Mouse (Mus musculus) brain, adult 2 months (tissue): ENCODE data around the gene Ucn2.
A peak's percentile ranks its signal among the peaks of the same experiment; 100 is the strongest.

Experiments
- DNase-seq: peaks from one replicate; pipeline ENCODE4 v3.0.0; 2011; ENCODE audit warnings: low read depth, low spot score

Ucn2 gene

DNA sequence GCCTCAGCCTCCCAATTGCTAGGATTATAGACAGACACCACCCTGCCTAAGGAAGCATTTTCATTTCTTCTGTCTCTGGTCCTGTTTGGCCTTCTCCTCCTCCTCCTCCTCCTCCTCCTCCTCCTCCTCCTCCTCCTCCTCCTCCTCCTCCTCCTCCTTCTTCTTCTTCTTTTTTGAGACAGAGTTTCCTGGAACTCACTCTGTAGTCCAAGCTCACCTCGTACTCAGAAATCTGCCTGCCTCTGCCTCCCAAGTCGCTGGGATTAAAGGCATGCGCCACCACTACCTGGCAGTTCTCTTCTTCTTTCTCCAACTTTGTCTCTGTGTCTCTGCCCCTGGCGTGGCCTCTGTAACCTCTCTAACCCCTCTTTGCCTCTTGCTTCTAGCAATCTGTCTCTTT is at the start of gene Ucn2:
TSS of gene Ucn2 (plus strand) at position 301 of the 400 bp plus-strand sequence.
- no peak for DNase-seq

DNA sequence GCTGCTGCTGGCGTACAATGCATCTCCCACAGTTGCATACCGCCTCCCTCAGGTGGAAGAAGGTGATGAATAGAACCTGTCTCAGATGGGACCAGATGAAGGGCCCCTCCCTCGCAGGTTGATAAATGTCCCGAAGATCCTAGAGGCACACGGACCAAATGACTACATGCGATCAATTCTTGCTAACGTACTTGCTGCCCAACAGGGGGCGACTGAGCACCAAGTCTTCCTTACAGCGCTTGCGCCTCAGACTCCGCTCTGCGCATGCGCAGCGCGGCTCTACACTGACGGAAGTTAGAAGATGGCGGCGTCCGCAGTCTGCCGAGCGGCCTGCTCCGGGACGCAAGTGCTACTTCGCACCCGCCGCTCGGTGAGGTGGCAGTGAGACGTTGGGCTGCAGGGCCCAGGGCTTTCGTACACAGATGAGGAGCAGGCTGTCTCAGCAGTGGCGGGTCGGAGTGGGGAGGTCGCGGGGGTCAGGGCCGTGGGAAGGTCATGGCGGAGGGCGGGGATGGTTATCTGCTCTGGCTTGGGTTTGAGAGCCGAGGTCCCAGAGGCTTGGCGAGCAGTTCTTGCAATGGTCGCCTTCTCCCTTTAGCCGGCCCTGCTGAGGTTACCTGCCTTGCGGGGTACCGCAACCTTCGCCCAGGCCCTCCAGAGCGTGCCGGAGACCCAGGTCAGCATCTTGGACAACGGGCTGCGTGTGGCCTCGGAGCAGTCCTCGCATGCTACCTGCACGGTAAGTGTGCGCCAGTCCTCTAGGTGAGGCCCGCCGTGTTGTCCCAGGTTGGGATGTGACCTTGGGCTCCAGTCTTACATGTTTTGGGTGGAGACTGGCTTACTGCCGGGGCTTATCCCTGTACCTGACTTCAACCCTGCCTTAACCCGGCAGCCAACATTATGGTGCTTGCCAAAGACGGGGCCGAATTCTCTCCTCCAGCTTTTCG is 49.1 kb upstream of the Ucn2 start, which contains the start of gene Uqcrc1:
TSS of gene Uqcrc1 (plus strand) at position 216 of the 947 bp plus-strand sequence.
- peak; percentile 98 for DNase-seq

DNA sequence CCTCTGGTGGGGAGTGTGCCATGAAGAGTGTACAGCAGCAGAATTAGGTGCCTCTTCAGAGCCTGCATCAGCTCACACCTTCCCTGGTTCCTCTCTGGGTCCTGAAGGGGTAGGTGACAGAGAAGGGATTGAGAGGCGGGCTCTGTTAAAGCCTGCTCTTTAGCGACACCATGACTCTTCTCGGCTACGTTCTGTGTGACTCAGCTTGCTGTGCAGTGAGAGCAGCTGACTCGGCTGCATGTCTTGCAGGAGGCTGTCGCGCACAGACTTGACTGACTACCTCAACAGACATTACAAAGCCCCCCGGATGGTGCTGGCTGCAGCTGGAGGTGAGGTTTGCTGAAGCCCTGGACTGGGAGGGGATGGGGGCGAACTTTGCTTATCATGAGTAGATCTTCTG is 40.7 kb upstream of the Ucn2 start:
- peak; percentile 80 for DNase-seq

DNA sequence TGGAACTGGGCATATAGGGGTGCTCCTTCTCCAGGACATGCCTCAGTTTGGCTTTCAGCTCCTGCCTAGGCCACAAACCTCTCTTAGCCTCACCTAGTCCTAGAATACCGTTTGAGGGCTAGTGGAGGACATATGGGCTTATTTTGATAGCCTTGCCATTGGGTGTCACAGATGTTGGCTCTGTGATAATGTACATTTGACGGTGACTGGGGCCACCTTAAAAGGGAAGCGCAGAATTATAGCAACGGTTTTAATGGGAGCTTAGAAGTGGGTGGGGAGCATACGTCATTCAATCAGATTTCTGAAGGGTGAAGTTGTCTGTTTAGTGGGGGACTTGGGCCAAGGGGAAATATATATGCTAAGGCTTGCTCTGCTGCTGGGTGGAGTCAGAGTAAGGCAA is 40.2 kb upstream of the Ucn2 start:
- DNase-seq = no peak

DNA sequence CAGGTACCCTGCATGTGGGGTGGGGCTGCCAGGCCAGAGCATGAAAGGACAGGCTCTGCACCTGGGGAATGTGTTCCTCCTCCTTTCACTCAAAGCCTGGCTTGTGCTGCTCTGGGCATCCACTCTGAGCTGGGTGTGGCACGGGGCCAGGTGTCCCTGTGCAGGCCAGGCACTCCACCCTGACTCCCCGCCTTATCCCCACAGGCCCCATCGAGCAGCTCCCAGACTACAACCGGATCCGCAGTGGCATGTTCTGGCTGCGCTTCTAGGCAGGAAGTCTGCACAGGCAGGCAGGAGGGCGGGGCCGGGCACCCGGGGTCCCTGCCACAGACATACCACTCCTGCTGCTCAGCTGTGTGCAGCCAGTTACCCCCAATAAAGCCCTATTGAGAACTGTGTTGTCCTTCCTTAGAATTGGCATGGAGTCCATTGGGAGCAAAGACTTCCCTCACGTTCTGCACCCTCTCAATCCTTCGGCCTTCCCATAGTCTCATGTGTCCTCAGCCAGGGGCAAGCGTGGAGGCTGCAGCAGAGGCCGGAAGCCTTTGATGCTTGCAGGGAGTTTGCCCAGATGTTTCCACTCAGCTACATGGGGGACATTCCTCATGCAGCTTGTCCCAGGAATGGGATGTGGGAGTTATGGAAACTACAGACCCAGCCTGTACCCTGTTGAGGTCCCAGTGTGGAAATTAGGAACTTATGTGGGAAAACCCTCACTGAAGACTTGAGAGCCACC is 36.4 kb upstream of the Ucn2 start:
- no peak for DNase-seq

DNA sequence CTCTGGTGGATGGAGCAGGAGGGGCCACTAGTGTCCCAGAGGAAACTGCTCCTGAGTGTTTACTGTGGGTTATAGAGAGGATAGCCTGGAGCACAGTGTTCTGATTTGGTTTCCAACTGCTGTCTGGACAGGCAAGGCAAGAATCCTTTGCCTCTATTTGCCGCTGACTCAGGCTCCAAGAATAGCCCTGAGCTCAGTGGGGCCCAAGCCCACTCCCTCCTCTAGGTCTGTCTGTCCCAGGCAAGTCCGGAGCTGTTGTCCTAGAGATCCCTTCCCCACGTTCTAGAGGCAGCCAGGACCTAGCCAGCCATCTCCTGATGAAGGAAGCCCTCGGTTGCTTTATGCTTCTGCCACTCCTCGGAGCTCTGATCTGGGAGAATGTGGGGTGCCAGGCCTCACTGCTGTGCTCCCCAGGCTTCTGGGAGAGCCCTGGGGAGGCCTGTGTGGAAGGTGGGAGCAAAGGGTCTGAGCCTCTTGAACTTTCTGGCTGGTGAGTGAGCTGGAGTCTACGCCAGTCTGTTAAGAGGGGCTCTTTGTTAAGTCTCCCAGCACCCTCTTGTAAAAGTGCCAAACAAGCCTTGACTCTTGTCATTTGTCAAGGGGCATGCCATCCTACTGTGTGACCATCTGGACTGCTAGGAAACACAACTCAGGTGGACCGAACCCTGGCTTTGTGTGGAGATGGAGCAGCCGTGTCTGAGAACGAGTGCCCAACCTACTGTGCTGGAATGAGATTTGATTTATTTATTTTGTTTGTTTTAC is 35.7 kb upstream of the Ucn2 start:
- peak; percentile 49 for DNase-seq

DNA sequence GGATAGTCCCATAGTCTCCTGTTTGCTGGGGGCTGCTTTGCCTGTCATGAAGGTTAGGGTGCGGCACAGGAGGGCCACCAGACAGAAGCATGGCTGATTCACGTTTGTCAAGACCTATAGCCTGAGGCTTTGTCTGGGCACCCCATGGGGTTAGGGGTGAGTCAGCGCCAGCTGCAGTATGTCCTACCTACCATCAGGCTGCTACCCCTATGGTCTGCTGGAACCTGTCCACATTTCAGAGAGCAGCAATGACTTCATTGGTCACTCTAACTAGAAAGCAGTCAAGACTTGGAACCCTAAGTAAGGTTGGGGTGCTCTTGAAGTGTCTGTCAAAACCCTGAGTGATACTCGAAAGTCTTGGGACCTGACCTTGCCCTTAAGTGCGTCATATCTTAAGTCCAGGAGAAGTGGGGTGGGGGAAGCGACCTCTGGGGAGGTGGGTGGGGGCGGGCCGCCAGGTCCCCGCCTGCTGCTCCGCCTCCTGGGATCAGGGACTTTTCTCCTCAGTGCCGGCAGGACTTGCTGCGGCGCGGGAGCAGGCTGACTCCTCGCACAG is 32.7 kb upstream of the Ucn2 start, which contains the start of gene Col7a1:
TSS of gene Col7a1 (plus strand) at position 506 of the 556 bp plus-strand sequence.
- DNase-seq = no peak

DNA sequence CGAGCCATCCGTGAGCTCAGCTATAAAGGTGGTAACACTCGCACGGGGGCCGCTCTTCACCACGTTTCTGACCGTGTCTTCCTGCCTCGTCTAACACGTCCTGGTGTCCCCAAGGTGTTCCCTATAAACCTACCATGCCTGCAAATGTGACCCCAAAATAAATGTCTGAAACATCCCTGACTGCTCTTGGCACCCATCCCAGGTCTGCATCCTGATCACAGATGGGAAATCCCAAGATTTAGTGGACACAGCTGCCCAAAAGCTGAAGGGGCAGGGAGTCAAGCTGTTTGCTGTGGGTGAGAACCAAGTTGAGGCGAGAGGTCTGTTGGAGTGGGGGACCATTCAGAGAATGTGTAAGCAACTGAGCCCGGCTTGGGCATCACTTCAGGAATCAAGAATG is 30.6 kb upstream of the Ucn2 start:
- no peak for DNase-seq

DNA sequence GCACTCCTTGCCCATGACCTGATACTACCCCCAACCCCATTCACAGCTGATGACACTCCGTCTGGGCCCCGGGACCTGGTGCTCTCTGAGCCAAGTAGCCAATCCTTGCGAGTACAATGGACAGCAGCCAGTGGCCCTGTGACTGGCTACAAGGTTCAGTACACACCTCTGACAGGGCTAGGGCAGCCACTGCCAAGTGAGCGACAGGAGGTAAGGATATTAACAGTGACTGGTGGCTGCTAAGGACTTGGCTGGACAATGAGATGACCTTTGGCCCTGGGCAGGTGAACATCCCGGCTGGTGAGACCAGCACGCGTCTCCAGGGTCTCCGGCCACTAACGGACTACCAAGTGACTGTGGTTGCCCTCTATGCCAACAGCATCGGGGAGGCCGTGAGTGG is 30.0 kb upstream of the Ucn2 start:
- no peak for DNase-seq

DNA sequence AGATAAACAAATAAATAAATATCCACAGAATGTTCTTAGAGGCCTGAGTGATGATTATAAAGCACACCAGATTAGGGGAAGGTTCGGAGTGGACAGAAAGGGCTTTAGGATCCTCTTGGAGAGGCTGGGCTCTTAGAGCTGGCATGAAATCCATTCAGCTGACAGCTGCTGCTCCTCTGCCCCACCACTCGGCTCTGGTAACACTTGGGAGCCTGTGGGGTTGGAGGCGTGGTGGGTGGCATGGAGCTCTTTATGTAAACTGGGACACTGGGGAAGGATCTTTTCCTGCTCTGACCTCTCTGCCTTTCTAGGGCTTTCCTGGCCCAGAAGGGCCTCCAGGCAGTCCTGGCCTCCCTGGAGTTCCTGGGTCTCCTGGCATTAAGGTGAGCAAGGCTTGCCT is 22.2 kb upstream of the Ucn2 start:
- no peak for DNase-seq

DNA sequence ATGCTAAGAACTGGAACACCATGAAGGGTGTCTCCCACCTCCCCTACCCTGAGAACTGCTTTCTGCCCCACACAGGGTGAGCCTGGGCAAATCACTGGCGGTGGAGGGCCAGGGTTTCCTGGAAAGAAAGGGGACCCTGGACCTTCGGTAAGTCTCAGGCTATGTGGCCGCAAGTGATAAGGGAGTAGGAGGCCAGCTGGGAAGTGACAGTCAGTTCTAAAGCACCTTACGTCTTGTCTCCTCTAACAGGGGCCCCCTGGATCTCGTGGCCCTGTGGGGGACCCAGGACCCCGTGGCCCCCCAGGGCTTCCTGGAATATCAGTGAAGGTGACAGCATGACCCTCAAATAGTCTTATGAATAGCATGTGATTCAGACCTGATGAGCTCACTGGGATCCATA is 21.5 kb upstream of the Ucn2 start:
- no peak for DNase-seq

DNA sequence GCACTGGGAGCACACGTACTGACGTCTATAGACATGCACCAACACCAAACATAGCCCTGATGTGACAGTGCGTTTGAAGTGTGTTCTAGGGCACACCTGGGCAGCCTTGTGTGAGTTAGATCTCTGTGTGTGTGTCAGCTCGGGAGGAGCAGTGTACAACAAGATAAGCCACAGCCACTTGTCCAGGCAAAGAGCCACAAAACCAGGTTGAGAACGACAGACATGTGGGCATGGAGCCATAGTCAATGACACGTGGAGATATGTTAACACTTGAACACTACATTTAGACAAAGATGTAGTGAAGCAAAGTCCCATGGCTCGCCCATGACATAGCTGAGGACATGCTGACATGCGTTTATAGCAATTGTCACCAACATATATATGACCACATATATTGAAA is 15.2 kb upstream of the Ucn2 start:
- DNase-seq = no peak

DNA sequence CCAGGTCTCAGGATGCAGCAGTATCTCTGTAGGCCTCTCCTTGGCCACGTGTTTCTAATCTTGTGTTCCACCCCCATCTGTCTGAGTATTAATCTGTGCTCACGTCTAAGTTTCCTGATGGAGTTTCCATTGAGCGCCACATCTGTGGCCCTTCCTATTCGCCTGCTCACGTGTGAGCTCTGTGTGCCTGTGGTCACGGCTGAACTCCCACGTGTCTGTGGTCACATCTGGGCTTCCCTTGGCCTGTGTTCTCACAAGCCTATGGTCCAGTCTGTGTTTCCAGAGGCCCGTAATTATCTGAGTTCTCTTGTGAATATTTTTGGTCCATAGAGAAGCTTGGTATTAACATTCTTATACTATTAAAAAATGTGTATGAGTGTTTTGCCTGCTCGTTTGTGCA is 9.3 kb upstream of the Ucn2 start:
- DNase-seq = no peak

DNA sequence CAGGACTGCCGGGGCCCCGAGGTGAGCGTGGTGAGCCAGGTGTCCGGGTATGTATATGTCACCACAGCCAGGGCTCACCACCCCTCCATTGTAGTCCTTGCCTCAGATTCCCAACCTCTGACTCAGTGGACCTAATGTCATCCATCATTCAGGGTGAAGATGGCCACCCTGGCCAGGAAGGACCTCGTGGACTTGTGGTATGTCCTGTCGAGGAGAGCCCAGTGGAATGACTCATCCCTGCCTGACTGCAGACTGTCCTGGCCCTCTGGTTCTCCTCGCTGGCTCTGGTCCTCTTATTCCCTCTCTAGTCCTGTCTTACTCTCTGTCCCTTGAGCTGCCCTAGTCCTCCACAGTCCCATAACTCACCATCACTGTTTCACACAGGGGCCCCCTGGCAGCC is 7.8 kb upstream of the Ucn2 start:
- no peak for DNase-seq

DNA sequence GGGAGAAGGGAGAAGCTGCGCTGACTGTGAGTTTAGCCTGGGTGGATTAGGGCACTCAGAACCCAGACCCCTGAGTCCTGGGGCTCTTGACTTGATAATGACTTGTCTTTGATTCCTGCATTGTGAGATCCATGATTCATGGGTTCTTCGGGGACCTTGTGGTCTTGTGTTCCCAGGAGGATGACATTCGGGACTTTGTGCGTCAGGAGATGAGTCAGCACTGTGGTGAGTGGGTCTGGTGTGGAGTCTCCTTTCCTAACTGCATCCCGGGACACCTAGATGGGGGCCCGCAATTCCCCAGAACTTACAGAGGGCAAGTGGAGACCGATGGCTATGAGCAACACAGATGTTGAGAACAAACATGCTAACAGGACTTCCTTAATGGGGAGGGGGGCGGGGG is 3.3 kb upstream of the Ucn2 start:
- peak; percentile 33 for DNase-seq

DNA sequence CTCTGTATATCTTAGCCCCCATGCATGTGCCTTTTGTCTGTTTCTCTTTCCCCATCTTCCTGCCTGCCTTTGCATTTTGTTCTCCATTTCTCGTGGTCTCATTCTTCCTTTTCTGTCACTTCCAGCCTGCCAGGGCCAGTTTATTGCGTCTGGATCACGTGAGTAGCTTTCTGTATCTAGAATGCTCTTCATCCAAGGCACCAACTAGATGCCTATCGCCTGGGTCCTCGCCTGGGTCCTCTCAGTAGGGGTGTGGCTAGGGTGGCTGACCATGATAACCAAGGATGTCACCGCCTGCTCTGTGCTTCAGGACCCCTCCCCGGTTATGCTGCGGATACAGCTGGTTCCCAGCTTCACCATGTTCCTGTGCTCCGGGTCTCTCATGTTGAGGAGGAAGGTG is 2.6 kb upstream of the Ucn2 start:
- DNase-seq = no peak

DNA sequence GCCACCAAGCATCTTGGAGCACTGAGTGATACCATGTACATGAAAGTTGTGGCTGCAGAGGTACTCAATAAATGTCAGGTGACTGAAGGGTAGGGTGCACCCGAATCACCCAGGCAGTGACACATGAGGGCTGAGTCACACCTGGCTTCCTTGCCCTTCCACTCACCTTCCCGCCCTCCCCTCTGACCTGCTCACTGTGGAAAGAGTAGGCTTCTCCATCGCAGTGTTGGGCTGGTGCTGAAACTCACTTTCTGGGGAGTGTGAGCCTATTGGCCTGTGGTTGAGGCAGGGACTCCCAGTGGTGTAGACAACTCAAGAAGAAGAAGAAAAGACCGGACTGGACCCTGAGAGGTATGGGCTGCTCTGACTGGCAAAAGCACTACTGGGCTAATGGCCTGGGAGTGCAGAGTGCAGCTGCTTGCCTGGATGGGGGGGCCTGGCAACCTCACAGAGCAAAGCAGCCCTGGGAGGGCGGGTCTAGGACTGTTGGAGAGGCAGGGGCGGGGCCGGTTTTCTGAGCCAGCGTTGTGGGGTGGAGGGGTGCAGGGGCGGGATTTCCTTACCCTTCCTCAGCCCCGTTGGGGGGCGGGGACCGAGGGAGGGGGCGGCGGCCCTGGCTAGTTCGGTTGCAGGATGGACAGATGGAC is 2.0 kb downstream of the Ucn2 start:
- no peak for DNase-seq

DNA sequence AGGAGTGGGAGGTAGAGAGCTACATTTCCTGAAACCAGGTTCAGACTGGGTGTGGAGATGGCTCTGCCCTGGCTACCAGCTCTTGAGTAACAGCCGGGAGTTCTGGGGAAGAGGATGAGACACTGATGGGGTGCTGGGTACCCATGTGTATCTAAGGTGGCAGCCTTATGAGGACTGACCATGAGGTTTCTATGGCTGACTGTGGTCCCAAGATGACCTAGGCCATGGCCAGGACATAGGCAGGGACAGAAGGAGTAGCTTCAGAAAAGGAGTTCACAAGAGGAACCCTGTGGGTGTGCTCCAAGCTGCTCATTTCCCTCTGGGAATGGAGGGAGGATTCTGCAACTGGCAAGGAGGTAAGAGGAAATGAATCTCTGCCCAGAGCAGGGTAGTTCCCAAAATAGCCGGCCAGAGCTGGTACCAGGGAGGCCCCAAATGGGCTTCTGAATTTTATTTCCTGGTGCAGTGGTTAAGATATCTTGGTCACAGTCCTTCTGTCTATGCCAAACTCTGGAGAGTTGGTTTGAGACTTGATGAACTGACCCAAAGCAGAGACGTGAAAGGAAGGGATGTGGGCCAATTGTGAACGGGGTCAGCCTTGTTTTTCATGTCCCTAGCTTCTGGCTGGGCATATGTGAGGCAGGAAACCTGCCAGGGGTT is 4.1 kb downstream of the Ucn2 start:
- DNase-seq = peak; percentile 57

DNA sequence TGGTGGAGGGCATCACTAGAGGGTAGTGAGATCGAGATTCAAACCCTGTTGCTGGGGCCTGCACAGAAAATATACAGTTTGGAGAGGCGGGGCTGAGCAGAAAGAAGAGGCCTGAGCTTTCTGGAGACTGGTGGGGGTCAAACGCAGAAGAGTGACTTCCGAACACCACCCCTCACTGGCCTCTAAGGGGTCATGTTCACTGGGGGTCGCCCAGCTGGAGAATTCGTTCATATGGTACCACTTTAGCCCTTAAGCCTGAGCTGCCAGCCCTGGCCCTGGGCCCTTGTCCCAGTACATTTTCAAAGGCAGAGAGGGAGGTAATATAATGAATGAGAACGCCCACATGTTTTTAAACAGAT is 4.6 kb downstream of the Ucn2 start:
- DNase-seq = no peak

DNA sequence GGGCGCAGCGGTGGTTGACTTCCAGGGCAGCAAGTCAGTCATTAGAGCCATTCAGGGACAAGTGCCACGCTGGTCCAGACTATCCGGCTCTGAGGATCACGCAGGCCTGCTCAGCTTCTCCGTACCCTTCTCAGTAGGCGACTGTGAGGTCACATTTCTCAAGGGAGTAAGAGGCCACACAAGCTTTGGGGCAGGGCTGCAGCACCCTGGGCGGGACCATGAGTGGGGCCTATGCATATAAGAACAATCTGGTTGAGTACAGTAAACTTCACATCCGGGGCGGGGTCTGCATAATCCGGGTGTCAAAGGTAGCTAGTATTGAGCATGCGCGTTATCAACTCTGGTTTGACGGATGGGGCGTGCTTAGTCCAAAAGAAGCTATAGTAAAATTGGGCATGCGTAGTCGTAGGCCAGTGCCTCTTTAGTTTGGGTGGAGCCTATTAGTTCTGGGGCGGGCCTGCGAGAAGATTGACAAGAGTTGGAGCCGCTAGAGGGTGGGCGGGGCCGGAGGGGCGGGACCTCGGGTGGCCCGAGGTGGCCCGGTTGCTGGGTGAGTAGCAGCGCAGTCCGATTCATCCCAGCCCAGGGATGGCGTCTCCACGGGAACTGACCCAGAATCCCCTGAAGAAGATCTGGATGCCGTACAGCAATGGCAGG is 5.7 kb downstream of the Ucn2 start, which contains the start of gene Pfkfb4:
TSS of gene Pfkfb4 (plus strand) at position 351 of the 657 bp plus-strand sequence.
- peak; percentile 99 for DNase-seq
